Comparison of ENCODE assay signal across 17 mouse cellular contexts in the genomic region with DNA sequence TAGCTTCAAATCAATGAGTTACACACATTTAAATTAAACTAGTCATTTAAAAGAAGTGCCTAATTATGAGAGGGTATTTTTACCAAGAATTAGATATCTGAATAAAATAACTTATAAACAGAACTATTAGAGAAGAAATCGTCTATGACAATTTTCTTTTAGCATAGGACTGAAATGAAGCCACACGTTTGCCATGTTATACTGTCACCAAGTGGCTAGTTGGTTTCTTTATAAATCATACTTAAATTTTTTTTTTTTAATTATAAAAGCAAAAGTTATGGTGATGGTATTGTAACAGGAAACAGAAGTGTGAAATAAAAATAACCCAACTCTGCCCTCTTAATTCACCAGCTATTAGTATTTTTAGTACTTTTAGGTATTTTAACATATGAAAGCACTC. TPM values are rescaled to one million over a fixed set of nuclear protein-coding genes. Genes with fewer than 3 reads are reported as not detected.
"Had no signal": no experiment of that assay in that cellular context is flagged by ENCODE, and none has a peak within 500 bp of the region (broad histone marks: within the 10 kb centered on the region; RNA-seq: fewer than 3 reads in every experiment).

No protein-coding gene starts in this region.

- H3K4me1 ChIP-seq: limb, embryonic 13.5 days; neural tube, embryonic 13.5 days had no signal

- DNase-seq: kidney, adult 11 months; kidney, postnatal 14 days; layer of hippocampus, postnatal 36 days; left cerebral cortex, postnatal 4 days; lung, postnatal 4 days; midbrain, embryonic 14.5 days; retina, postnatal 1 day; right cerebral cortex, postnatal 25 days; thymus, postnatal 25 days had no signal

- H3K9ac ChIP-seq: limb, embryonic 13.5 days; liver, embryonic 14.5 days; neural tube, embryonic 13.5 days had no signal

- H3K4me2 ChIP-seq: limb, embryonic 13.5 days; neural tube, embryonic 13.5 days had no signal

- H3K36me3 ChIP-seq: limb, embryonic 13.5 days; midbrain, embryonic 10.5 days; neural tube, embryonic 13.5 days had no signal

- H3K9me3 ChIP-seq: limb, embryonic 13.5 days; midbrain, embryonic 10.5 days; neural tube, embryonic 13.5 days had no signal

- H3K4me3 ChIP-seq: limb, embryonic 13.5 days; midbrain, embryonic 10.5 days; neural tube, embryonic 13.5 days had no signal

- H3K27ac ChIP-seq: limb, embryonic 13.5 days; liver, embryonic 14.5 days; midbrain, embryonic 10.5 days; neural tube, embryonic 13.5 days; stomach, postnatal 0 days had no signal

- H3K27me3 ChIP-seq: limb, embryonic 13.5 days; neural tube, embryonic 13.5 days had no signal

RNA-seq across cellular contexts. Expression of a gene that starts 55.4 kb away (rescaled TPM):
- total RNA-seq: layer of hippocampus, postnatal 36 days; left cerebral cortex, postnatal 4 days; liver, adult 2 months had no signal
- polyA plus RNA-seq: kidney, embryonic 14.5 days; limb, embryonic 13.5 days; liver, adult 2 months; liver, embryonic 14.5 days; lung, embryonic 16.5 days; midbrain, embryonic 10.5 days; midbrain, embryonic 14.5 days; neural tube, embryonic 13.5 days had no signal
